Mouse (Mus musculus): Measurements from ENCODE around the gene Id2.

Gene Id2

GRCm38 (mm10) chr12:25104541-25104940, 7.6 kb upstream of the Id2 start:
- no peak for DNase-seq

GRCm38 (mm10) chr12:25103911-25104310, 7.0 kb upstream of the Id2 start:
- DNase-seq, result no peak

- peak; percentile 23 for DNase-seq
These were observed 4.4 kb upstream of the Id2 start for GRCm38 (mm10) chr12:25101389-25101788.

DNA sequence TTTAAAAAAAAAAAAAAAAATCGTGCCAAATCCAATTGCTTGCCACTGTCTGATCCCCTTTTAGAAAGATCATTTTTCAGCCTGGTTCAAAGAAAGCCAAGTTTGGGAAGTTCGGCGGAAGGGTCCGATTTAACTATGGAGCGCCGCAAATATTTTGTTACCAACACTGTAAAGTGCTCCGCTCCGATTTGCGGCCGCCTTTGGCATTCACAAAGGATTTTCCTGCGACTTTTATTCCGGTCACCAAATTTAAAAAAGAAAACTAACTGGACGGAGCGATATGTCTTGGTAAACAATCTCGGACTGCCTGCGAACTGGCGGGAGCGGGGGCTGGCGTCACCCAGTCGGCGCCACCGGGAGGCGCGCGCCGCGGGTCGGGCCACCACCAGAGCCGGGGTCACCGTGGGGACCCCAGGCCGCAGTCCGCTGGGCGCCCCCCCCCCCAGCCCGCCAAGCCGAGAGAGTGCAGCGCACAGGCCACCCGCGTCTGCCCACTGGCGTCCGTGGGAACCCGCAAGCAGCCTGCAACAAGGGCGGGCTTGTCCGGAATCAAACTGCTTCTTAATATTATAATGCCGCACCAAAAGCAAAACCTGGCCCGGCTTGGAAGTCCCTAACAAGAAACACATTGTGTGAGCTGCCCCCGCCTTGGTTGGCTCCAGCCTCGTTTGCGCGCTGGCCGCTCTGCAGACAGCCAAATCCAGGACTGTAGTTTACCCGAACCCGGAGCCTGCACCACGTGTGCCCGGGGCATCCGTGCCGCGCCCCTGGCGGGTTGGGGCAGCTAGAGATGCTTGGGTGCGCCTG, 3.7 kb upstream of the Id2 start:
- DNase-seq, result peak; percentile 47

DNA sequence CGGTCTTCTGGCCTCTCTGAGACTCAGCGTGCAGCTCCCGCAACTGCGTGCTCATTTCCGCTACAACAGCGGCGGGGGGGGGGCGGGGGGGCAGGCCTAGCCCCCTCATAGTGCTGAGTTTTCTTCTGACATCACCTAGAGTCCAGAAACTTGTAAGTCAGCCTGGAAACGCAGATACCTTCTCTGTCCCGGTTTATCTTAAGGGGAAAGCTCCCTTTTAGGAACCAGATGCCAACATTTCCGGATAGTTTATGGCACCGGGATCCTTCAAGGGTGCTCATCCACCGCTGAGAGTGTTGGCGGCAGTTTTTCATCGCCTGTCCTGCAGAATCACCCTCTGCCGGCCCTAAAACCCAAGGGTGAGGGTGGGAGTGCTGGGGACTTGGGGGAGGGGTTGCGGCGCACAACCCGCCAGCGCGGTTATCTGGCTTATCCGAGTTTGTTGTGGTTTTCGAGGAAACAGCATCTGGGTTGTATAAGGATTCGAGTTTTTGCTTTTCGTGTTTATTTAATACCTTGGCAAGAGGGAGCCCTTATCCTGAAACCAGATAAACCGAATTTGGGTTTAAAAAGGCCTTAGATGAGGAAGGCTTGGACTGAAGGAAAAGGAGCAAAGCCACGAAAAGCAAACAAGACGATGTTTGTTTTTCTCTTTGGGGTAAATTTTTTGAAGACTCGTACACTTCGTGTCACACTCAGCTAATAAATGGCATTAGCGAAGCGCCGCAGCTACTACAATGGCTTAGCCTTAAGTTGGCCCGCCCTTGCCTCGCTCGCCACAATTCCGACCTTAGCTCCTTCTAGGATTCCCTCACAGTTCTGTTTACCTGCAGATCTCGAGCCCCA, 2.8 kb upstream of the Id2 start:
- peak; percentile 36 for DNase-seq

DNA sequence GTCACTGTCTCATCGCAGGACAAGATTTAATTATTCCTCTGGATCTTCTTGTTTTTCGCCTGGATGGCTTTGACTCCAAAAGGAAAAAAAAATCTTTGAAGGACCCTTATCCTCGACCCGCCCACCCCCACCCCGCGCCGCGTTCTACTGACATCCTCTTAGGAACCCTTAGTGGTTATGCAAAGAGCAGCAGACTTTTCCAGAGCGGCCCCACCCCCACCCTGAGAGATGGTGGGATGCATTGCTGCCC, 2.3 kb upstream of the Id2 start:
- peak; percentile 44 for DNase-seq

GRCm38 (mm10) chr12:25098561-25099312, 1.8 kb upstream of the Id2 start:
- DNase-seq, result peak; percentile 87

- no peak for DNase-seq
These were observed 1.2 kb upstream of the Id2 start for GRCm38 (mm10) chr12:25098161-25098550.

DNA sequence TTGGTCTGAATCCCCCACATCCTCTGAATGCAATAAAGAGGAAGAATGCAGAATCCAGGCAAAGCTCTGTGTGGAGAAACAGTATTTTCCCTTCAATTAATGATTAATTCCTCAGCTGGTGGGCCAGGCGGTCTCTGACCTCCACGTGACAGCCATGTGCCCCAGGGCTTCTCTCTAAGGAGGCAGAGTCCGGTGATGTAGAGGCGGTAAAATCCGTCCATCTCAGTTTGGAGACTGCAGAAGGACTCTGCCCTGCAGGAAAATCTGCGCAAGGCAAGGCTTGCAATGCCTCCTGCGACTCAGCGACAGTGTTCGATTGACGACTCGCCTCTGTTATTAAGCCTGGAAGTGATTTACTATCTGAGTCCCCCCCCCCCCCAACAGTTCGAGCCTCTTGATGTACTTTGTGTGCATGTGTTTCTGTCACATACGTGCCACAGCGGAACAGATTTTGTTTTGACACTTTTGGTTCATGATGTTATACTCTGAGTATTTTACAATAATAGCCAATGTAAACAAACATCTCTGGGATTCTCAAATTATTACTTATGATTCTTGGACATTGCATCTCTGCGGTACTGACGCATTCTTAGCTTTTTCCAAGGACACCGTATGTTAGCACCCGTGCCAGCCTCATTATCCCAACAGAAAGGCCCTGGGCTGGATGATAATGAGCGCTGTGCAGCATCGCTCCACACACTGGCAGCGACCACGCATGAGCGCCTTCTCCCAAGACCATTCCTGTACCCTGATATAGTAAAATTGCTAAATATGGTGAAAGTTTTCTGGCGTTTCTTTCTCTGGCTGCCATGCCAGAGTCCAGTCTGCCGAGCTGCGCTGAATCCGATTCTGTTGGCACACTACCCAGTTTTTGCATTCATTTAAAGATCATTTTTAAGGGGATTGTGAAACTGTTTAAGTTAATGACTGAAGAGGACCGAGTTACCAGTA, 545 bp upstream of the Id2 start:
- DNase-seq, result peak; percentile 42

- peak; percentile 51 for DNase-seq
These were observed 294 bp downstream of the Id2 start for GRCm38 (mm10) chr12:25096640-25097051.

GRCm38 (mm10) chr12:25095974-25096639, 833 bp downstream of the Id2 start:
- peak; percentile 96 for DNase-seq

DNA sequence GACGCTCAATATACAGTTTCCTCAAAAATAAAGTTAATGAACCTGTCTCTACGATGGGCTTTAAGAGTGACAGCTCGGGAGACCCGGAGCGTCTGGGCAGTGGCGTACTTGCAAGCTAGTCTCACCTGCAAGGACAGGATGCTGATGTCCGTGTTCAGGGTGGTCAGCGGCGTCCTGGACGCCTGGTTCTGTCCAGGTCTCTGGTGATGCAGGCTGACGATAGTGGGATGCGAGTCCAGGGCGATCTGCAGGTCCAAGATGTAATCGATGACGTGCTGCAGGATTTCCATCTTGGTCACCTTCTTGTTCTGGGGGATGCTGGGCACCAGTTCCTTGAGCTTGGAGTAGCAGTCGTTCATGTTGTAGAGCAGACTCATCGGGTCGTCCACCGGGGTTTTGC, 1.4 kb downstream of the Id2 start:
- DNase-seq, result no peak

- peak; percentile 30 for DNase-seq
These were observed 2.1 kb downstream of the Id2 start for GRCm38 (mm10) chr12:25094621-25095521.

GRCm38 (mm10) chr12:25093241-25093774, 3.6 kb downstream of the Id2 start:
- peak; percentile 34 for DNase-seq

DNA sequence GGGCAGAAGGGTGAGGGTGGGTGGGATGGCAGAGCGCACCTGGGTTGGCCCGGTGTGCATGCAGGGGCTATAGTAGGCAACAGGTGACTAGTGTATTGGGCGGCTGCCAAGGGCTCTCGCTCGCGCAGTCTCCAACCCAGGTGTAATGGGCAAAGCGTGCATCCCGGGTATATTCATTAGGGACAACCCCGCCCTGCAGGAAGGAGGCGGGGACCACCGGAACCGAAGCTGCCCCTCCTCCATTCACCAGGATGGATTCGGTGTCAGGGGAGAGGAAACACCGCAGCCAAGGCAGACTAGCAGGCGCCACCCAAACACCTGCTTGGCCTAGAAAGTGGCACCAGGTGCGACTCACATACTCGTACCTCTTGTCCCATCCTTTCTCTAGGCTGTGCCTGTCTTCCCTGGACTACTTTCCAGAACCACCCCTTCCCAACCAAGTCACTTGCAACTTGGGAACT, 4.2 kb downstream of the Id2 start:
- DNase-seq, result peak; percentile 60

GRCm38 (mm10) chr12:25092027-25092704, 4.8 kb downstream of the Id2 start:
- DNase-seq, result peak; percentile 84

- DNase-seq, result no peak
These were observed 7.5 kb downstream of the Id2 start for GRCm38 (mm10) chr12:25089433-25089832.

DNA sequence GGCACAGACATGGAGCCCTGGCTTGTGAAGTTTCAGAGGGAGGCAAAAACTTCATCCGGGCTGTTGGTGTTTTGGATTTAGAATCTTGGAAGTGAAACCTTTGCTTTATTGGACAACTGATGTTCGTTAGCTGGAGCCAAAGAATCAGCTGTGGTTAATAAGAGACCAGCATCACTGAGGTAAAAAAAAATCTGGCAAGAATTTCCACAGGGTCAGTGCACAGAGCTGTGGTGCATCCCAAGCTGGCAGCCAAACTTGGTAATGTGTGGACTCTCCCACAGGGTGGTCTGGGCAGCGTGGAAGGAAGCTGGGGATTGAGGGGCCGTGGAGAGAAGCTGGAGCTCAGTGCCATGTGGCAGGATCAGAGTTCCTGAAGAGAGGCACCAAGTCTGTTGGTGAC, 10.0 kb downstream of the Id2 start:
- no peak for DNase-seq

DNA sequence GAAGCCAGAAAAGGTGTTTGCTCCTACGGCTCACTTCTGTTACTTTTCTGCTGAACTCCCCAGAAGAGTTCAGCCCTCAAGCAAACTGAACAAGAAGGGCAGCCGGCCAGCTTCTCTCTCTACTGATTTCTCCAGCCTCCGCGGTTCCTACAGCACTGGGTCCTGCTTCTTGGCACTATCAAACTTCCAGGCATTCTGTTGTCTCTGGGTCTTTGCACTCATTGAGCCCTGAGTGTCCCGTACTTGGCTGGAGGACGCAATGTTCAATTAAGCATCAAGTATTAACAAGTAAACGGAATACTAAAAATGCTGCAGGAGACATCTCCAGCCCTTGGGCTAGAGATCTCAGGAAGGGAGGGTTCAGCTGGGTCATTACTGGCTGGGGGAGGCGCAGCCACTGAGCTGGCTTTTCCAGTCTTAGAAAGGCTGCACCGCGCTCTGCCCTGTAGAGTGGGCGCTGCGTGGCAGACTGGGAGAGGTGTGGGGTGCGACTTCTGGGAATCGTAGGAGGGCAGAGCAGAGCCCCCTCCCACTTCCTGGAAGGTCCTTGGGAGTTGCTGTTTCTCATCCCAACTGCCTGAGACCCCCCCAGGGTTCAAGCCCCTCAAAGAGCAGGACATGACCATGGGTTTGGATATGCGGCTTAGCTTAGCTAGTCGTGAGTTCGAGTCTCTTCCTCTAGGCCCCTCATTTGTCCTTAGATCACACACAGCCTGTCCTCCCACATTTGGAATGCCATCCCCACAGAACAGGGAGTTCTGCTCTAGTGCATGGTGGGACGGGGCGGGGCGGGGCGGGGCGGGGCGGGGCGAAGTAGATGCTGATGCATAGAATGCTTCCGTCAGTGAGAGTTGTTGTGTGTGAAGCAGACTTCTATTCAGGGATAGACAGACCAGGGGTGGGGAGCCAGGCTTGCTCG, 13.4 kb downstream of the Id2 start:
- DNase-seq, result no peak

Measured in cerebellum, adult 9-11 months (tissue).